30 mouse cellular contexts compared by ENCODE assay signal in genomic region chr1:82901201-82901600, GRCm38 (mm10). TPM values are rescaled to one million over a fixed set of nuclear protein-coding genes. Genes with fewer than 3 reads are reported as not detected.
"Had no signal": no experiment of that assay in that cellular context is flagged by ENCODE, and none has a peak within 500 bp of the region (broad histone marks: within the 10 kb centered on the region; RNA-seq: fewer than 3 reads in every experiment).

No protein-coding gene starts in this region.

- H3K4me3 ChIP-seq: gastrocnemius, adult 2 months; heart, embryonic 10.5 days; heart, embryonic 12.5 days; hindbrain, embryonic 10.5 days; hindbrain, embryonic 12.5 days; layer of hippocampus, adult 2 months; left cerebral cortex, adult 2 months; limb, embryonic 10.5 days; limb, embryonic 12.5 days; liver, embryonic 13.5 days; liver, embryonic 15.5 days had no signal

- ATAC-seq: forebrain, embryonic 16.5 days; hindbrain, embryonic 16.5 days; intestine, embryonic 16.5 days; liver, postnatal 0 days had no signal

- DNase-seq: gastrocnemius, adult 2 months; gastrocnemius, postnatal 10 days; gastrocnemius, postnatal 25 days; heart, adult 18-20 months; heart, postnatal 10 days; heart, postnatal 4 days; kidney, postnatal 25 days; liver; liver, embryonic 13.5 days; liver, postnatal 0 days had no signal

- H3K27ac ChIP-seq: gastrocnemius, adult 2 months; heart, embryonic 10.5 days; hindbrain, embryonic 10.5 days; hindbrain, embryonic 12.5 days; hindbrain, embryonic 14.5 days; kidney, postnatal 0 days; layer of hippocampus, adult 2 months; left cerebral cortex, adult 2 months; limb, embryonic 10.5 days; limb, embryonic 12.5 days; liver, embryonic 13.5 days; liver, embryonic 15.5 days had no signal

- H3K4me1 ChIP-seq: heart, embryonic 10.5 days; hindbrain, embryonic 12.5 days; limb, embryonic 10.5 days; limb, embryonic 12.5 days; liver, embryonic 13.5 days; liver, embryonic 15.5 days had no signal

- H3K9me3 ChIP-seq: heart, embryonic 10.5 days; heart, embryonic 12.5 days; hindbrain, embryonic 10.5 days; hindbrain, embryonic 12.5 days; limb, embryonic 10.5 days; limb, embryonic 12.5 days; liver, embryonic 13.5 days; liver, embryonic 15.5 days had no signal

- H3K9ac ChIP-seq: heart, embryonic 12.5 days; hindbrain, embryonic 12.5 days; hindbrain, embryonic 14.5 days; limb, embryonic 12.5 days; liver, embryonic 13.5 days; liver, embryonic 15.5 days; liver, postnatal 0 days had no signal

- H3K4me2 ChIP-seq: heart, embryonic 12.5 days; hindbrain, embryonic 12.5 days; hindbrain, embryonic 14.5 days; limb, embryonic 12.5 days; liver, embryonic 11.5 days; liver, embryonic 13.5 days; liver, embryonic 15.5 days had no signal

- H3K27me3 ChIP-seq: heart, embryonic 12.5 days; hindbrain, embryonic 12.5 days; limb, embryonic 12.5 days; liver, embryonic 13.5 days; liver, embryonic 15.5 days had no signal

RNA-seq across cellular contexts. Expression of gene A030005L19Rik, which starts 11.9 kb away (rescaled TPM):
- polyA plus RNA-seq: forebrain, embryonic 16.5 days; heart, embryonic 10.5 days; heart, embryonic 14.5 days; heart, embryonic 16.5 days; hindbrain, embryonic 10.5 days; hindbrain, embryonic 14.5 days; hindbrain, embryonic 16.5 days; intestine, embryonic 16.5 days; kidney, postnatal 0 days; limb, embryonic 12.5 days; liver, embryonic 11.5 days; liver, postnatal 0 days had no signal

RNA-seq across cellular contexts. Expression of gene A030014E15Rik, which starts 23.5 kb away (rescaled TPM):
- polyA plus RNA-seq: forebrain, embryonic 16.5 days; heart, embryonic 10.5 days; heart, embryonic 12.5 days; heart, embryonic 14.5 days; heart, embryonic 16.5 days; hindbrain, embryonic 10.5 days; hindbrain, embryonic 12.5 days; hindbrain, embryonic 14.5 days; hindbrain, embryonic 16.5 days; inflammation-experienced regulatory T-cells, adult 6 months; intestine, embryonic 16.5 days; kidney, postnatal 0 days; limb, embryonic 10.5 days; limb, embryonic 12.5 days; limb, embryonic 14.5 days; liver, embryonic 11.5 days; liver, embryonic 13.5 days; liver, embryonic 15.5 days; liver, postnatal 0 days had no signal

RNA-seq across cellular contexts. Expression of gene Gm6217, which starts 30.0 kb away (rescaled TPM):
- polyA plus RNA-seq: forebrain, embryonic 16.5 days; frontal cortex, adult 2 months; heart, embryonic 10.5 days; heart, embryonic 12.5 days; heart, embryonic 14.5 days; heart, embryonic 16.5 days; hindbrain, embryonic 10.5 days; hindbrain, embryonic 12.5 days; hindbrain, embryonic 14.5 days; hindbrain, embryonic 16.5 days; inflammation-experienced regulatory T-cells, adult 6 months; intestine, embryonic 16.5 days; kidney, postnatal 0 days; limb, embryonic 10.5 days; limb, embryonic 12.5 days; liver, embryonic 11.5 days; liver, embryonic 13.5 days; liver, embryonic 15.5 days; liver, postnatal 0 days had no signal

RNA-seq across cellular contexts. Expression of gene A030003K21Rik, which starts 42.0 kb away (rescaled TPM):
- polyA plus RNA-seq: forebrain, embryonic 16.5 days; frontal cortex, adult 2 months; heart, embryonic 10.5 days; heart, embryonic 12.5 days; heart, embryonic 14.5 days; heart, embryonic 16.5 days; hindbrain, embryonic 10.5 days; hindbrain, embryonic 12.5 days; hindbrain, embryonic 14.5 days; hindbrain, embryonic 16.5 days; inflammation-experienced regulatory T-cells, adult 6 months; intestine, embryonic 16.5 days; kidney, postnatal 0 days; limb, embryonic 10.5 days; limb, embryonic 12.5 days; liver, embryonic 11.5 days; liver, embryonic 13.5 days; liver, embryonic 15.5 days; liver, postnatal 0 days had no signal

RNA-seq across cellular contexts. Expression of gene Gm7544, which starts 54.6 kb away (rescaled TPM):
- polyA plus RNA-seq: forebrain, embryonic 16.5 days; frontal cortex, adult 2 months; heart, embryonic 10.5 days; heart, embryonic 12.5 days; heart, embryonic 14.5 days; heart, embryonic 16.5 days; hindbrain, embryonic 10.5 days; hindbrain, embryonic 12.5 days; hindbrain, embryonic 14.5 days; hindbrain, embryonic 16.5 days; inflammation-experienced regulatory T-cells, adult 6 months; intestine, embryonic 16.5 days; kidney, postnatal 0 days; limb, embryonic 10.5 days; limb, embryonic 12.5 days; limb, embryonic 14.5 days; liver, embryonic 11.5 days; liver, embryonic 13.5 days; liver, embryonic 15.5 days; liver, postnatal 0 days had no signal
